Comparison of ENCODE assay signal across 10 mouse cellular contexts in the genomic region with DNA sequence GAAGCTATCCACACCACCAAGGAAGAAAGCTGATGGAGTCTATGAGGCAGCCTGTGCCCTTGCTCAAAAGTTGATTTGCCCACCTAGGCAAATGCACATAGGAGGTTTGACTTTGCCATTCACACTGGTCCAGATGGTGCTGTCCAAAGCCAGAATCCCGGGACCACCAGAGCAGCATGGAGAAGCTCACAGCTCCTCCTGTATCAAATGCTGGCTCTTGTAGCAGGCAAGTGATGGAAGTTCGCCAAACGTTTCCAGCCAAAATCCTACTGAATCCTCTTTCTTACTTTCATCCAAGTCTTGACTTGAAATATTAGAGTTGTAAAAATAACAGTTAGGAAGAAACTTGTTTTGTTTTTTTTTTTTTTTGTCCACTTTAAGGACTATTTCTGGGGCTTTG.
DNase-seq lines count a peak whose midpoint lies in the region.
"Had no signal": no experiment of that assay in that cellular context is flagged by ENCODE, and none has a peak within 500 bp of the region (broad histone marks: within the 10 kb centered on the region; RNA-seq: fewer than 3 reads in every experiment).

No protein-coding gene starts in this region.

- peak; percentile 80 to 86 for DNase-seq in cerebellum, postnatal 10 days
- no peak for DNase-seq in cerebellum, adult 8-10 months
- peak; percentile 23 for DNase-seq in gastrocnemius, postnatal 14 days
- DNase-seq in gastrocnemius, adult 8-10 months (ENCODE audit: low spot score in 2 of 2), result no peak
- DNase-seq in kidney, postnatal 4 days, result peak; percentile 27 to 51
- no peak for DNase-seq in kidney, postnatal 25 days
- peak; percentile 4 for DNase-seq in right cerebral cortex, postnatal 14 days
- no peak for DNase-seq in right cerebral cortex, postnatal 36 days (ENCODE audit: low spot score in 2 of 2)
- DNase-seq: kidney, adult 18-20 months; thymus, postnatal 25 days had no signal

- intact Hi-C loops in gastrocnemius, postnatal 14 days (cut with DNase I; ENCODE audit: low total_unique reads), result no loop called here

Comparison
In these comparisons a context has a peak if more than half of its experiments do, and no peak if none do; other contexts are left out.
1. DNase-seq: peak in cerebellum, postnatal 10 days (2 of 2), gastrocnemius, postnatal 14 days (single experiment), kidney, postnatal 4 days (2 of 2) and right cerebral cortex, postnatal 14 days (single experiment); none in cerebellum, adult 8-10 months (single experiment), gastrocnemius, adult 8-10 months (0 of 2), kidney, postnatal 25 days (0 of 2) and right cerebral cortex, postnatal 36 days (0 of 2).